Mouse (Mus musculus) intestine, embryonic 16.5 days (tissue): ENCODE data around the gene Ubac1. TPM values are rescaled to one million over a fixed set of nuclear protein-coding genes. Genes with fewer than 3 reads are reported as not detected.
A peak's percentile ranks its signal among the peaks of the same experiment; 100 is the strongest.

ENCODE experiments used
- ATAC-seq: fragments of 200-750 bp; cut with Nextera tagmentation; 2 replicates; pipeline ENCODE4 v1.8.0; 2017; ENCODE audit warnings: moderate TSS enrichment, moderate library complexity
- H3K27ac ChIP-seq: fragments of 300-500 bp; sonication (generic); 2 replicates; pipeline ENCODE4 v1.5.1; 2014; ENCODE audit warnings: mild to moderate bottlenecking, low read length
- H3K27me3 ChIP-seq: fragments of 300-500 bp; sonication (generic); replicated peaks from 2 replicates; pipeline ENCODE4 v1.6.1; 2014; ENCODE audit warnings: low read length, control low read depth, mixed read lengths; ENCODE audit not compliant: control insufficient read depth, insufficient read depth
- H3K36me3 ChIP-seq: fragments of 300-500 bp; sonication (generic); 2 replicates; pipeline ENCODE4 v1.6.1; 2014; ENCODE audit warnings: low read length, control low read depth; ENCODE audit not compliant: control insufficient read depth, insufficient read depth
- H3K4me1 ChIP-seq: fragments of 300-500 bp; sonication (generic); 2 replicates; pipeline ENCODE4 v1.6.1; 2014; ENCODE audit warnings: low read length, control low read depth, mixed read lengths; ENCODE audit not compliant: control insufficient read depth, insufficient read depth
- H3K4me2 ChIP-seq: fragments of 300-500 bp; sonication (generic); 2 replicates; pipeline ENCODE4 v1.6.1; 2014; ENCODE audit warnings: low read depth, low read length, control low read depth
- H3K4me3 ChIP-seq: fragments of 300-500 bp; sonication (generic); 2 replicates; pipeline ENCODE4 v1.5.1; 2014; ENCODE audit warnings: mild to moderate bottlenecking, low read length
- H3K9ac ChIP-seq: fragments of 300-500 bp; sonication (generic); 2 replicates; pipeline ENCODE4 v1.6.1; 2014; ENCODE audit warnings: low read depth, low read length
- H3K9me3 ChIP-seq: fragments of 300-500 bp; sonication (generic); 2 replicates; pipeline ENCODE4 v1.6.1; 2016; ENCODE audit warnings: low read length, control low read depth; ENCODE audit not compliant: control insufficient read depth
- WGBS: fragments of 180-500 bp; shearing (Covaris S2); extraction: QIAGEN DNeasy Blood & Tissue Kit; methylation state at CpG from one replicate; pipeline ENCODE4 v1.1.7; 2014; 5-methylcytosine and 5-hydroxymethylcytosine counted together
- polyA plus RNA-seq: library from polyadenylated mRNA; unstranded; fragments of >200 nt; fragmentation: Nextera tagmentation; extraction: Ambion mirVana; gene quantifications from 2 replicates; pipeline ENCODE4 v1.2.1, GENCODE M21; 2015

Ubac1 gene
- 75.8 and 80.1 TPM in 2 replicates for polyA plus RNA-seq

DNA sequence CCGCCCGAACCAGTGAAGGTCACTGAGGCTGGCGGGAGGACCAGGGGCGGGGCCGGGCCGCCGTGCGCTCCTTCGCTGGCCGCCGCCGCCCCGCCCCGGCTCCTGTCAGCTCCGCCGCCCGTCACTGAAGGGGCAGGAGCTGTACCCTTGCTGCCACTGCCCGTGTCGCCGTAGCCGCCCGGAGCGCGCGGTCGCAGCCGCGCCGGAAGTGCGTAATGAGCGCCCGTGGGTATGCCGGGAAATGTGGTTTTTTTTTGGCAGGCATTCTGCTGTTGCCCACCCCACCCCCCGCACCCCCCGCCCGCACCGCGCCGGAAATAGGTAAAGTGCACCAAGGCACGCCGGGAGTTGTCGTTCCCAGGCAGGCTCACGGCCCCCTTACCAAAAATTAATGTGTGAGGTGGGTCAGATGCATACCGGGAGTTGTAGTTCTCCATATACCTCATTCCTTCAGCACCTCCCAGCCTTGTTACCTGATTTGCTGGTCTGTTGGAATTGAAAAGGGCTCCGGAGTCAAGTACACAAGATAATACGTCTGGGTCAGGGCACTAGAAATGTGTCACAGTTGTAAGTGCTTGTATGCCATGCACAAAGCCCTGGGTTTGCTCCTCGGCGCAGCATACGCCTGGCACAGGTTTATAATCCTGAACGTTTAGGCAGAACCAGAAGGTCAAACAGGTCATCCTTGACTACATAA lies at the start of gene Ubac1:
TSS of gene Ubac1 (minus strand) at position 187 of the 697 bp plus-strand sequence.
- no peaks in the 10 kb centered on the region for H3K36me3 ChIP-seq
- H3K4me2 ChIP-seq = peak within 1 kb of the TSS; percentile 86
- H3K9ac ChIP-seq = peak within 1 kb of the TSS; percentile 86
- 5% methylated on average over 50 of the region's 50 CpGs for WGBS
- H3K27ac ChIP-seq = peak within 1 kb of the TSS; percentile 94
- H3K4me3 ChIP-seq = peak within 1 kb of the TSS; percentile 82
- no peaks in the 10 kb centered on the region for H3K9me3 ChIP-seq
- H3K27me3 ChIP-seq = no peaks in the 10 kb centered on the region
- ATAC-seq = peak; percentile 97
- peaks cover 15% of the 10 kb centered on the region for H3K4me1 ChIP-seq

DNA sequence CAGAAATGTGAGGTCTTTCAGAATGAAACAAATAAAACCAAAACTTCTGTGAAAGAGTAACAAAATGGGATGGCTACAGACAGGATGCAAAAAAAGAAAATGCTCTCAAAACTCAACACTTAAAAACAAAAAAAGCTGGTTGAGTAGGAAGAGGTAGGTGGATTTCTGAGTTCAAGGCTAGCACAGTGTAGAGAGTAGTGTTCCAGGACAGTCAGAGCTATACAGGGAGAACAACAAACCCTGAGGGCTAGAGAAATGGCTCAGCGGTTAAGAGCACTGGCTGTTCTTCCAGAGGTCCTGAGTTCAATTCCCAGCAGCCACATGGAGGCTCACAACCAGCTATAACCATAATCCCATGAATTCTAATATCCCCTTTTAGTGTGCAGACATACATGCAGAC lies 47.0 kb upstream of the Ubac1 start:
- no peak for ATAC-seq
- Histone ChIP-seq H3K4me2 (no peak overlapping the region), H3K9me3 (no peaks in the 10 kb centered on the region), H3K9ac (no peak overlapping the region), H3K27ac (no peak overlapping the region), H3K4me3 (no peak overlapping the region), H3K27me3 (no peaks in the 10 kb centered on the region), H3K4me1 (no peaks in the 10 kb centered on the region), H3K36me3 (no peaks in the 10 kb centered on the region)
- WGBS = 83% methylated on average over 1 of the region's 1 CpGs

- Histone ChIP-seq H3K4me1 (no peaks in the 10 kb centered on the region), H3K4me3 (no peak overlapping the region), H3K27ac (no peak overlapping the region), H3K36me3 (no peaks in the 10 kb centered on the region), H3K9ac (no peak overlapping the region), H3K9me3 (no peaks in the 10 kb centered on the region), H3K27me3 (no peaks in the 10 kb centered on the region), H3K4me2 (no peak overlapping the region)
- WGBS = 77% methylated on average over 7 of the region's 7 CpGs
- no peak for ATAC-seq
Measured at GRCm38 (mm10) chr2:26068175-26068574, 46.6 kb upstream of the Ubac1 start.

GRCm38 (mm10) chr2:26066527-26066926 lies 45.0 kb upstream of the Ubac1 start:
- Histone ChIP-seq H3K4me2 (no peak overlapping the region), H3K4me3 (no peak overlapping the region), H3K27me3 (no peaks in the 10 kb centered on the region), H3K4me1 (no peaks in the 10 kb centered on the region), H3K27ac (no peak overlapping the region), H3K36me3 (no peaks in the 10 kb centered on the region), H3K9ac (no peak overlapping the region), H3K9me3 (no peaks in the 10 kb centered on the region)
- ATAC-seq = no peak
- 75% methylated on average over 14 of the region's 14 CpGs for WGBS

GRCm38 (mm10) chr2:26062742-26063427 lies 41.3 kb upstream of the Ubac1 start:
- no peaks in the 10 kb centered on the region for H3K36me3 ChIP-seq
- ATAC-seq = no peak
- no peak overlapping the region for H3K27ac ChIP-seq
- no peak overlapping the region for H3K4me3 ChIP-seq
- no peak overlapping the region for H3K4me2 ChIP-seq
- no peaks in the 10 kb centered on the region for H3K4me1 ChIP-seq
- WGBS = 74% methylated on average over 13 of the region's 13 CpGs
- no peak overlapping the region for H3K9ac ChIP-seq
- H3K27me3 ChIP-seq = no peaks in the 10 kb centered on the region
- no peaks in the 10 kb centered on the region for H3K9me3 ChIP-seq

DNA sequence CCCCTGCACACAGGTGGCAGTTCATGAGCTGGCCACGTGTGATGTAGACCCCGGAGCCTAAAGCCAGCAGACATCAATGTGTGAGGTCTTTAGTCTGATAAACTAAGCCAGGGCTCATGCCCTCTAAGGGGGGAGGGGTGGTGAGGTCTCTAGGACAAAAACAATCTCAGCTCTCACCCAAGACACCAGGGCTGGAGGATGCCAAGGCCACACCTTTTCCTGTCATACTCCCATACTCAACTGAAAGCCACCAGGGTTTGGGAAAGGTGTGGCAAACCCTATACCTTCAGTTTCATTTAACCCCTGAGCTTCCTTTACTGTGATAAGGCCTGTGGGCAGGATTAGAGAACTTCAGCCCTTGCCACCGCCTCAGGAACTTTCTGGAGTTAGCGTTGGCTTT lies 40.7 kb upstream of the Ubac1 start:
- H3K9me3 ChIP-seq = no peaks in the 10 kb centered on the region
- H3K4me1 ChIP-seq = no peaks in the 10 kb centered on the region
- H3K4me2 ChIP-seq = no peak overlapping the region
- H3K36me3 ChIP-seq = no peaks in the 10 kb centered on the region
- H3K9ac ChIP-seq = no peak overlapping the region
- H3K27me3 ChIP-seq = no peaks in the 10 kb centered on the region
- 61% methylated on average over 4 of the region's 4 CpGs for WGBS
- no peak overlapping the region for H3K27ac ChIP-seq
- H3K4me3 ChIP-seq = no peak overlapping the region
- ATAC-seq = no peak

DNA sequence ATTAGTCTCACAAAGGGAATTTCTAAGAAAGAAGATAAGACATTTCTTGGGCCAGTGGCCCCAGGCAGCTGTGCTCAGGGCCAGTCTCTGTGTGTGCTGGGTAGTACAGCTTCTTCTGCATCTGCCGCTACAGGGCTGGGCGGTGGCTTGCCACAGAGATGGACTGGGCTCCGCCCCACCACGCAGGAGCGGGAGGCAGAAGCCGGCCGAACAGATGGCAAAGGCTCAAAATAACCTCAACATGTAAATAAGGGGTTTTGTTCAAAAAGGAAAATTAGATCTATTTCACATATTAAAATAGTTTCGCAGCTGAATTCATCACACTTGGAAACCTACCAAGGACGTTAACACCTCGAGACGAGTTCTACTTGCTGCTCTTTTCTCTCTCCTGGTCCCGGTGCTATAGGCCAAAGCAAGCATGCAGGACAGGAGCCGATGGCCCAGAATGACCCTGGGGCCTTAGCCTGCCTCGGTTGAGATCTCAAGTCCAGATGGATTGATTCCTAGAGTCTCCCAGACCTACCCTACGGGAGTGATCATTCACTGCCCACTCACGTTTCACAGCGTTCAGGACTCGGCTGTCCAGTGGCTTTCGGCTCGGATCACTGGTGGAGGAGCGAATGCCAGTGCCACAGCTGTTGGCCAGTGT lies 39.6 kb upstream of the Ubac1 start:
- 74% methylated on average over 21 of the region's 21 CpGs for WGBS
- no peak overlapping the region for H3K27ac ChIP-seq
- no peak overlapping the region for H3K4me3 ChIP-seq
- no peak for ATAC-seq
- no peaks in the 10 kb centered on the region for H3K36me3 ChIP-seq
- H3K9me3 ChIP-seq = no peaks in the 10 kb centered on the region
- no peak overlapping the region for H3K9ac ChIP-seq
- no peaks in the 10 kb centered on the region for H3K27me3 ChIP-seq
- no peaks in the 10 kb centered on the region for H3K4me1 ChIP-seq
- H3K4me2 ChIP-seq = no peak overlapping the region

DNA sequence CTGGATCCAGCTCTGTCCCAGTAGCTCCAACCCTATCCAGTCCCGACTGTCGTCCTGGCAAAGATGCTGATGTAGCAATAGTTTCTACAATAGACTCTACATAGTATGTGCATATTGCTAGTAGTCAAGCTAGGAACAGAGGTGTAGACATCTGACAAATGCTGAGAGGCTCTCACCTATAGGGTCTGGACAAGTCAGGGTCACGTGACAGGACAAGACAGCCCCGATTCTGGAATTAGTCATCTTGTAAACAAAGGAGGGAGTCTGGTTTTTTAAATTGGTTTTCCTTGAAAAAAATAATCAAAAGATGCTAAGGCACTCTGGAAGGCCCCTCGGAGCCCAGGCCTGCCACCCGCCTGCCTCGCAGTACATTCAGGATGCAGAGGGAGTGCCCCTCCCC lies 35.5 kb upstream of the Ubac1 start:
- H3K4me1 ChIP-seq = no peaks in the 10 kb centered on the region
- 56% methylated on average over 7 of the region's 7 CpGs for WGBS
- no peaks in the 10 kb centered on the region for H3K9me3 ChIP-seq
- H3K4me3 ChIP-seq = no peak overlapping the region
- no peak overlapping the region for H3K4me2 ChIP-seq
- no peak overlapping the region for H3K9ac ChIP-seq
- ATAC-seq = no peak
- H3K36me3 ChIP-seq = no peaks in the 10 kb centered on the region
- H3K27me3 ChIP-seq = no peaks in the 10 kb centered on the region
- H3K27ac ChIP-seq = no peak overlapping the region

DNA sequence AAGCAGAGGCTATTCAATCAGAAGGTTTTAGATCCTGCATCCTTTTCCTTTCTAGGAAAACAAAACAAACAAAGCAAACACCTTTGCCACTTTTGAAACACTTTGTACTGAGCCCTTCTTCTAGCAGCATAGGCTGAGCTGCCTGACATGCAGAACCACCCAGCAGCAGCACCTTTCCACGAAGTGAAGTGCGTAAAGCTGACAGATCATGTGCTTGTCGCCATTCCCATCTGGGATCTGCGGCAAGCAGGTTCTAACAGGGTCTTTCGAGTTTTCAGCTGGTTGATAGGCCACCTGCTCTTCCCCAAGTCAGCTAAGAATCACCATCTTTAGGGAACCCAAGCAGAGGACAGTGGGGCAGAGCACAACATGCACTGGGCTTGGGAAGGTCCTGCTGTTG lies 34.7 kb upstream of the Ubac1 start:
- no peaks in the 10 kb centered on the region for H3K9me3 ChIP-seq
- H3K4me3 ChIP-seq = no peak overlapping the region
- no peak overlapping the region for H3K4me2 ChIP-seq
- 58% methylated on average over 5 of the region's 5 CpGs for WGBS
- ATAC-seq = no peak
- no peaks in the 10 kb centered on the region for H3K27me3 ChIP-seq
- H3K4me1 ChIP-seq = no peaks in the 10 kb centered on the region
- H3K36me3 ChIP-seq = no peaks in the 10 kb centered on the region
- H3K9ac ChIP-seq = no peak overlapping the region
- H3K27ac ChIP-seq = no peak overlapping the region
